Mouse (Mus musculus) bone marrow macrophage, adult 2 months (primary cell): ENCODE measurements around the gene Vwa3b.

Experiments
- CTCF ChIP-seq: IDR thresholded peaks from 2 replicates; pipeline ENCODE4 v1.5.1; 2012; ENCODE audit warnings: low read depth, mild to moderate bottlenecking, low read length, moderate library complexity
- POLR2A ChIP-seq: IDR thresholded peaks from 2 replicates; pipeline ENCODE4 v1.6.1; 2012; ENCODE audit warnings: mild to moderate bottlenecking, low read depth, low read length, borderline replicate concordance

DNA sequence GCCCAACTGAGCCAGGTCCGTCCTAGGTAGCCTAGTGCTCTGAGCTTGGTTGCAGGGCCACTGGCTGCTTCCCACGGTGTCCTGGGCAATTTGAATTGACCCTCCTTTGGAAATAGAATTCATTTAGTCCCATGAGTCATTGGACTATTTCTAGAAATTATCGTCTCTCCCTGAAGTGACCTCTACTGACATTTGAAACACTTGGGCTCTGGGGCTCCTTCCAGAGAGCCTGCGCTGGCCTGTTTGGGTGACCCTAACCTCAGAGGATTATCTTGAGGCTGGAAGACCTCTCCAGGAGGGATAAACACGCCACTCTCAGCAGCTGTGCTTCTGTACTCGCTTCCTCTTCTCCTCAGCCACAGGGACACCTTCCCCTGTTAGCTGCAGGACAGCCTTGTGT, 204.0 kb downstream of the Vwa3b start:
- no peak for TF ChIP-seq CTCF
- no peak for TF ChIP-seq POLR2A
